Comparison of ENCODE assay signal across 17 mouse cellular contexts in genomic region chrX:12924705-12925644, GRCm38 (mm10).
DNase-seq lines count a peak whose midpoint lies in the region; TF ChIP-seq lines count a peak whose summit lies in the region.
"Had no signal": no experiment of that assay in that cellular context is flagged by ENCODE, and none has a peak within 500 bp of the region (broad histone marks: within the 10 kb centered on the region; RNA-seq: fewer than 3 reads in every experiment).

No protein-coding gene starts in this region.

- no peaks in the 10 kb centered on the region for H3K27me3 ChIP-seq in CH12.LX (replicated peaks)
- H3K27me3 ChIP-seq: forebrain, embryonic 13.5 days had no signal

- TF ChIP-seq EP300 in CH12.LX (IDR thresholded peaks at IDR 0.05; ENCODE audit: low read length): no peak

- H3K9me3 ChIP-seq in CH12.LX (replicated peaks; ENCODE audit: low read length): no peaks in the 10 kb centered on the region
- H3K9me3 ChIP-seq: forebrain, embryonic 13.5 days had no signal

- TF ChIP-seq POLR2A in CH12.LX (IDR thresholded peaks at IDR 0.05; ENCODE audit: low read depth, low read length): no peak

- TF ChIP-seq RAD21 in CH12.LX (IDR thresholded peaks at IDR 0.05; ENCODE audit: low read depth, low read length): peak; percentile 8

- peak; percentile 2 to 12 for DNase-seq in kidney, postnatal 4 days
- no peak for DNase-seq in kidney, postnatal 14 days
- peak; percentile 27 for DNase-seq in 416B (ENCODE audit: low read depth)
- DNase-seq in CH12.LX (ENCODE audit: extremely low read depth): no peak
- peak; percentile 7 for DNase-seq in induced T-regulatory cell, adult 2 months (ENCODE audit: low read depth)
- DNase-seq in thymus, postnatal 0 days (ENCODE audit: low spot score): no peak
- no peak for DNase-seq in heart, postnatal 25 days (ENCODE audit: low spot score)
- DNase-seq: adrenal gland, adult 8-10 months; cerebellum, adult 18-20 months; heart, postnatal 14 days; layer of hippocampus, postnatal 36 days; lung, adult 2 months; midbrain, embryonic 14.5 days; right cerebral cortex, postnatal 4 days; thymus, adult 2 months had no signal

- peak; percentile 6 to 17; a peak in 1 of 4 replicates for TF ChIP-seq CTCF in CH12.LX (conservative IDR thresholded peaks at IDR 0.05 in 1 of 2, IDR thresholded peaks at IDR 0.05 in 1 of 2; ENCODE audit: low read depth in 2 of 2, low read length in 2 of 2)

- no peak overlapping the region for H3K4me2 ChIP-seq in CH12.LX (ENCODE audit: insufficient read depth, low read depth, poor library complexity, severe bottlenecking)
- H3K4me2 ChIP-seq: forebrain, embryonic 13.5 days had no signal

- in situ Hi-C loops in CH12.LX (cut with MboI; ENCODE audit: low pct_ligation_motif_present, low pct_unique_long_range_greater_than_20kb, low sequenced_read_pairs): no loop called here

- peaks cover 3 to 16% of the 10 kb centered on the region in 2 experiments; a peak in 3 of 4 replicates for H3K4me1 ChIP-seq in CH12.LX (ENCODE audit: control insufficient read depth in 1 of 2, insufficient read depth in 2 of 2)
- H3K4me1 ChIP-seq: forebrain, embryonic 13.5 days had no signal

- no peaks in the 10 kb centered on the region for H3K36me3 ChIP-seq in CH12.LX (replicated peaks in 1 of 2; ENCODE audit: control insufficient read depth in 1 of 2, insufficient read depth in 1 of 2, low read length in 1 of 2)

- H3K79me2 ChIP-seq in CH12.LX (replicated peaks; ENCODE audit: control insufficient read depth, extremely low read depth, insufficient read depth, poor library complexity, severe bottlenecking): no peaks in the 10 kb centered on the region

- H3K9ac ChIP-seq in CH12.LX (ENCODE audit: insufficient read depth, low read depth): no peak overlapping the region
- H3K9ac ChIP-seq: forebrain, embryonic 13.5 days had no signal

- no peak overlapping the region for H3K4me3 ChIP-seq in CH12.LX (replicated peaks in 1 of 3; ENCODE audit: low read depth in 2 of 3, low read length in 2 of 3, poor library complexity in 1 of 3)
- H3K4me3 ChIP-seq: forebrain, embryonic 13.5 days had no signal

- no peak overlapping the region for H3K27ac ChIP-seq in CH12.LX (ENCODE audit: insufficient read depth, low read depth)
- H3K27ac ChIP-seq: forebrain, embryonic 13.5 days; hindbrain, postnatal 0 days had no signal

- intact Hi-C loops in heart, postnatal 25 days (cut with DNase I): no loop called here

- dilution Hi-C loops in CH12.LX (cut with MboI; ENCODE audit: extremely low pct_ligation_motif_present, extremely low pct_unique_long_range_greater_than_20kb, low sequenced_read_pairs): no loop called here

TF ChIP-seq in CH12.LX, 34 proteins besides CTCF, POLR2A, EP300 and RAD21:
- no peak for TF ChIP-seq SIN3A (IDR thresholded peaks at IDR 0.05; ENCODE audit: low read length)
- no peak for TF ChIP-seq MYC (IDR thresholded peaks at IDR 0.05; ENCODE audit: low read depth, low read length)
- TF ChIP-seq UBTF (IDR thresholded peaks at IDR 0.05; ENCODE audit: low read depth, low read length): no peak
- TF ChIP-seq SMC3 (IDR thresholded peaks at IDR 0.05; ENCODE audit: low read depth, low read length): no peak
- TF ChIP-seq JUN (IDR thresholded peaks at IDR 0.05; ENCODE audit: insufficient read depth, low read depth, low read length): no peak
- no peak for TF ChIP-seq MAZ (IDR thresholded peaks at IDR 0.05; ENCODE audit: low read depth, low read length)
- no peak for TF ChIP-seq MAFK (IDR thresholded peaks at IDR 0.05; ENCODE audit: insufficient replicate concordance, low read length)
- no peak for TF ChIP-seq NRF1 (IDR thresholded peaks at IDR 0.05; ENCODE audit: low read depth, low read length)
- TF ChIP-seq GABPA (IDR thresholded peaks at IDR 0.05; ENCODE audit: insufficient replicate concordance, low read depth, low read length): no peak
- no peak for TF ChIP-seq ZKSCAN1 (IDR thresholded peaks at IDR 0.05; ENCODE audit: borderline replicate concordance, low read depth, low read length)
- no peak for TF ChIP-seq TCF12 (IDR thresholded peaks at IDR 0.05; ENCODE audit: low read depth, low read length)
- TF ChIP-seq RCOR1 (conservative IDR thresholded peaks at IDR 0.05; ENCODE audit: low read depth, low read length): no peak
- no peak for TF ChIP-seq CHD2 (IDR thresholded peaks at IDR 0.05; ENCODE audit: low read length)
- no peak for TF ChIP-seq CHD1 (IDR thresholded peaks at IDR 0.05; ENCODE audit: low read depth, low read length)
- no peak for TF ChIP-seq ZNF384 (IDR thresholded peaks at IDR 0.05; ENCODE audit: low read depth, low read length)
- TF ChIP-seq USF1 (IDR thresholded peaks at IDR 0.05; ENCODE audit: low read depth, low read length): no peak
- no peak for TF ChIP-seq MAX (IDR thresholded peaks at IDR 0.05; ENCODE audit: low read length)
- TF ChIP-seq IRF4 (IDR thresholded peaks at IDR 0.05; ENCODE audit: low read depth, low read length): no peak
- TF ChIP-seq PAX5 (IDR thresholded peaks at IDR 0.05; ENCODE audit: low read length): no peak

Comparison
In these comparisons a context has a peak if more than half of its experiments do, and no peak if none do; other contexts are left out.
1. DNase-seq: peak in kidney, postnatal 4 days (2 of 2), 416B (single experiment) and induced T-regulatory cell, adult 2 months (single experiment); none in kidney, postnatal 14 days (single experiment), CH12.LX (single experiment), thymus, postnatal 0 days (single experiment) and heart, postnatal 25 days (single experiment).